Mouse (Mus musculus) spleen, postnatal 36 days (tissue): ENCODE data around the gene E330017A01Rik.

Source experiments
- DNase-seq, 2 experiments: peaks; one replicate each; pipeline ENCODE4 v3.0.0; 2022; ENCODE audit warnings: low spot score in 2 of 2, mixed read lengths in 1 of 2

Gene E330017A01Rik

GRCm38 (mm10) chr16:58591299-58591698 is 47.2 kb downstream of the E330017A01Rik start:
- no peak for DNase-seq

GRCm38 (mm10) chr16:58589444-58589843 is 49.1 kb downstream of the E330017A01Rik start:
- DNase-seq, result no peak
